Mouse (Mus musculus) heart, embryonic 13.5 days (tissue): ENCODE data around the gene Wdr18. TPM values are rescaled to one million over a fixed set of nuclear protein-coding genes. Genes with fewer than 3 reads are reported as not detected.
A peak's percentile ranks its signal among the peaks of the same experiment; 100 is the strongest.

Experiments used
- ATAC-seq: fragments of 200-750 bp; cut with Nextera tagmentation; 2 replicates; pipeline ENCODE4 v1.8.0; 2017; ENCODE audit warnings: moderate TSS enrichment; ENCODE audit not compliant: insufficient number of reproducible peaks, low FRiP score, low TSS enrichment; ENCODE audit errors: extremely low read depth
- H3K27ac ChIP-seq: fragments of 300-500 bp; sonication (generic); replicated peaks from 2 replicates; pipeline ENCODE4 v1.5.1; 2015; ENCODE audit warnings: moderate library complexity, mild to moderate bottlenecking, inconsistent platforms
- H3K27me3 ChIP-seq: fragments of 300-500 bp; sonication (generic); replicated peaks from 2 replicates; pipeline ENCODE4 v1.6.1; 2015; ENCODE audit warnings: mild to moderate bottlenecking, inconsistent platforms
- H3K36me3 ChIP-seq: fragments of 300-500 bp; sonication (generic); 2 replicates; pipeline ENCODE4 v1.6.1; 2015; ENCODE audit warnings: mild to moderate bottlenecking, inconsistent platforms
- H3K4me1 ChIP-seq: fragments of 300-500 bp; sonication (generic); 2 replicates; pipeline ENCODE4 v1.6.1; 2015; ENCODE audit warnings: inconsistent platforms
- H3K4me2 ChIP-seq: fragments of 300-500 bp; sonication (generic); 2 replicates; pipeline ENCODE4 v1.6.1; 2015; ENCODE audit warnings: inconsistent platforms, mild to moderate bottlenecking, moderate library complexity
- H3K4me3 ChIP-seq: fragments of 300-500 bp; sonication (generic); 2 replicates; pipeline ENCODE4 v1.5.1; 2015; ENCODE audit warnings: moderate library complexity, mild to moderate bottlenecking, inconsistent platforms
- H3K9ac ChIP-seq: fragments of 300-500 bp; sonication (generic); 2 replicates; pipeline ENCODE4 v1.6.1; 2015; ENCODE audit warnings: inconsistent platforms, mild to moderate bottlenecking, moderate library complexity
- H3K9me3 ChIP-seq: fragments of 300-500 bp; sonication (generic); 2 replicates; pipeline ENCODE4 v1.6.1; 2016; ENCODE audit warnings: inconsistent platforms
- WGBS: fragments of 180-500 bp; shearing (Covaris S2); methylation state at CpG from one replicate; pipeline ENCODE4 v1.1.7; 2015; ENCODE audit warnings: mixed read lengths; 5-methylcytosine and 5-hydroxymethylcytosine counted together
- polyA plus RNA-seq: library from polyadenylated mRNA; unstranded; fragments of >200 nt; fragmentation: Nextera tagmentation; extraction: Ambion mirVana; gene quantifications from 2 replicates; pipeline ENCODE4 v1.2.1, GENCODE M21; 2015

Gene Wdr18
- polyA plus RNA-seq, 1 experiment from 2014 or later = 72.4 TPM

GRCm38 (mm10) chr10:79991099-79991498 lies 31.1 kb downstream of the Wdr18 start:
- H3K36me3 ChIP-seq = peaks cover 53% of the 10 kb centered on the region
- no peak for ATAC-seq
- peak overlapping the region; percentile 84; the same call in 1 of the 2 replicates for H3K4me3 ChIP-seq
- peak overlapping the region; percentile 96 for H3K4me2 ChIP-seq
- H3K9ac ChIP-seq = 0 out of 2 replicates have a peak overlapping the region, but pooled peaks have one; percentile 9
- H3K4me1 ChIP-seq = peaks cover 39% of the 10 kb centered on the region
- H3K27me3 ChIP-seq = no peaks in the 10 kb centered on the region
- no peak overlapping the region for H3K27ac ChIP-seq
- H3K9me3 ChIP-seq = no peaks in the 10 kb centered on the region
- 74% methylated on average over 12 of the region's 12 CpGs for WGBS

- no peak for ATAC-seq
- H3K4me3 ChIP-seq = no peak overlapping the region
- WGBS = 83% methylated on average over 6 of the region's 6 CpGs
- H3K27me3 ChIP-seq = no peaks in the 10 kb centered on the region
- H3K4me1 ChIP-seq = peaks cover 35% of the 10 kb centered on the region
- H3K4me2 ChIP-seq = peak overlapping the region; percentile 96; the same call in 1 of the 2 replicates
- peaks cover 53% of the 10 kb centered on the region for H3K36me3 ChIP-seq
- no peak overlapping the region for H3K27ac ChIP-seq
- H3K9ac ChIP-seq = no peak overlapping the region
- no peaks in the 10 kb centered on the region for H3K9me3 ChIP-seq
Measured at GRCm38 (mm10) chr10:79991548-79991947, 31.6 kb downstream of the Wdr18 start.

GRCm38 (mm10) chr10:79994397-79995115 lies 34.6 kb downstream of the Wdr18 start:
- 0 out of 2 replicates have a peak, but pooled peaks cover 7% of the 10 kb centered on the region for H3K27me3 ChIP-seq
- no peak overlapping the region for H3K4me3 ChIP-seq
- 74% methylated on average over 16 of the region's 16 CpGs for WGBS
- H3K9me3 ChIP-seq = no peaks in the 10 kb centered on the region
- no peak for ATAC-seq
- peaks cover 30% of the 10 kb centered on the region for H3K4me1 ChIP-seq
- no peak overlapping the region for H3K27ac ChIP-seq
- peak overlapping the region; percentile 47; the same call in 1 of the 2 replicates for H3K9ac ChIP-seq
- peaks cover 53% of the 10 kb centered on the region for H3K36me3 ChIP-seq
- no peak overlapping the region for H3K4me2 ChIP-seq

GRCm38 (mm10) chr10:79995636-79996035 lies 35.7 kb downstream of the Wdr18 start:
- H3K4me2 ChIP-seq = peak overlapping the region; percentile 78; the same call in 1 of the 2 replicates
- WGBS = 74% methylated on average over 1 of the region's 1 CpGs
- no peak overlapping the region for H3K9ac ChIP-seq
- no peaks in the 10 kb centered on the region for H3K9me3 ChIP-seq
- peaks cover 53% of the 10 kb centered on the region for H3K36me3 ChIP-seq
- H3K4me3 ChIP-seq = peak overlapping the region; percentile 61
- peaks cover 22% of the 10 kb centered on the region for H3K4me1 ChIP-seq
- peak overlapping the region; percentile 51 for H3K27ac ChIP-seq
- ATAC-seq = no peak
- peaks cover 12% of the 10 kb centered on the region; the same call in 1 of the 2 replicates for H3K27me3 ChIP-seq

DNA sequence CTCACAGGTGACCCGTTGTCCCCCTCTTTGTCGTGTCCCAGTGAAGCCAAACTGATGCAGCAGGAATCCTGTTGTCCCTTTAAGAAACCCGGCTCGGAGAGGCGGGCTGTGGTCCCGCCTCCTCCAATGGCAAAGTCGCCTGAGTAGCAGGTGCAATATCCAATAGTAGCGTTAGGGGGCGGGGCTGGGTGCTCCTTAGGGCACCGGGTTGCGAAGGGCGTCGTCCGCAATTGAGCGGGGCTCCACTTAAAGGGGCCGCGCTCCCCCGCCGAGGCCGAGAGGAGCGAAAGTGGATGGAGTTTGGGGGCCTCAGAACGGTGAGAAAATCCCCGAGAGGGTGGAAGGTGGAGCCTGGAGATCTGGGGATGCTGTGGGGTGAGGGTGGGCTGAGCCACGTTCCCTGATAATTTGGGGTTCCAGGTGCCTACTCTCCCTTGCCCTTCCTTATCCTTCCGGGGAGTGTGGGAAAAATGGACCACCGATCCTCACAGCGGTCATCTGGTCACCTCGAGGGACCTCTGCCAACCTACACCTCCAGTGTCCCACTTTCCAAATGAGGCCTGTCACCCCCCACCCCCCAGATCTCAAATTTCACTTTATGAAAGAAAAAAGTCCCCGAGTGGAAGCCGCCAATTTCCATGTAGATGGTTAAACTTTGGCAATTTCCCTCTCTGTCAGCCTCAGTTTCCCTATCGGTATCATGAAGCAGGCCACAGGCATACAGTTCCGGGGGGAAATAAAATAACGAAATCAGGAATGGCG lies 36.5 kb downstream of the Wdr18 start, which contains the start of gene Abca7:
Abca7 (plus strand) TSS at position 223 of the 762 bp plus-strand sequence.
- H3K4me3 ChIP-seq = peak within 1 kb of the TSS; percentile 61
- H3K9me3 ChIP-seq = no peaks in the 10 kb centered on the region
- H3K4me1 ChIP-seq = peaks cover 15% of the 10 kb centered on the region
- H3K36me3 ChIP-seq = peaks cover 44% of the 10 kb centered on the region
- WGBS = under 1% methylated on average over 34 of the region's 34 CpGs
- ATAC-seq = peak; percentile 71
- peak within 1 kb of the TSS; percentile 78 for H3K4me2 ChIP-seq
- H3K27ac ChIP-seq = peak within 1 kb of the TSS; percentile 75
- H3K27me3 ChIP-seq = peaks cover 17% of the 10 kb centered on the region
- peak within 1 kb of the TSS; percentile 83 for H3K9ac ChIP-seq

GRCm38 (mm10) chr10:79997034-79997760 lies 37.2 kb downstream of the Wdr18 start:
- Histone ChIP-seq H3K4me3 (peak overlapping the region; percentile 61), H3K9me3 (no peaks in the 10 kb centered on the region), H3K27ac (peak overlapping the region; percentile 75), H3K36me3 (peaks cover 37% of the 10 kb centered on the region), H3K4me2 (peak overlapping the region; percentile 78), H3K9ac (peak overlapping the region; percentile 83), H3K4me1 (peaks cover 16% of the 10 kb centered on the region), H3K27me3 (peaks cover 24% of the 10 kb centered on the region)
- WGBS = 1% methylated on average over 35 of the region's 35 CpGs
- no peak; the same call in none of the 2 replicates for ATAC-seq

GRCm38 (mm10) chr10:79997819-79998218 lies 37.9 kb downstream of the Wdr18 start:
- Histone ChIP-seq H3K9me3 (no peaks in the 10 kb centered on the region), H3K27ac (peak overlapping the region; percentile 75), H3K36me3 (peaks cover 31% of the 10 kb centered on the region), H3K4me3 (peak overlapping the region; percentile 61), H3K4me1 (peaks cover 22% of the 10 kb centered on the region), H3K4me2 (peak overlapping the region; percentile 78), H3K9ac (peak overlapping the region; percentile 83), H3K27me3 (peaks cover 30% of the 10 kb centered on the region)
- 10% methylated on average over 15 of the region's 15 CpGs for WGBS
- no peak for ATAC-seq

DNA sequence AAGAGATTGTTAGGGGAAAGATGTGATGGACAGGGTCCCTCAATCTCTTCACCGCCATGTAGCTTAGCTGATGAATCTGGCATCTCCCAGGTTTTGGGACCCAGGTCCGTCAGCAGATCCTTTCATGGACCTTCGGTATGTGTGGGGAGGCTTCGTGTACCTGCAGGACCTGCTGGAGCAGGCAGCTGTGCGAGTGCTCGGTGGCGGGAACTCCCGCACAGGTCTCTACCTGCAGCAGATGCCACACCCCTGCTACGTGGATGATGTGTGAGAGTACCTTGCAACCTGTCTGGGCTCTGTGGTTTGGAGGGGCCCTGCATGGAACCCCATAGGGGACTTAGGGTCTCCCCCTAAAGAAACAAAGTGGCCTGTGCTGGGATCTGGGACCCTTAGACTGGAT lies 42.0 kb downstream of the Wdr18 start:
- WGBS = 73% methylated on average over 9 of the region's 9 CpGs
- H3K4me2 ChIP-seq = no peak overlapping the region
- H3K27ac ChIP-seq = no peak overlapping the region
- H3K4me1 ChIP-seq = peaks cover 33% of the 10 kb centered on the region
- H3K27me3 ChIP-seq = peaks cover 38% of the 10 kb centered on the region
- H3K36me3 ChIP-seq = no peaks in the 10 kb centered on the region
- no peak for ATAC-seq
- H3K9me3 ChIP-seq = no peaks in the 10 kb centered on the region
- no peak overlapping the region for H3K4me3 ChIP-seq
- no peak overlapping the region for H3K9ac ChIP-seq

- Histone ChIP-seq H3K9me3 (no peaks in the 10 kb centered on the region), H3K4me3 (no peak overlapping the region), H3K4me1 (peaks cover 27% of the 10 kb centered on the region), H3K27me3 (peaks cover 38% of the 10 kb centered on the region), H3K27ac (no peak overlapping the region), H3K36me3 (no peaks in the 10 kb centered on the region), H3K4me2 (peak overlapping the region; percentile 6), H3K9ac (peak overlapping the region; percentile 54; the same call in 1 of the 2 replicates)
- 28% methylated on average over 21 of the region's 21 CpGs for WGBS
- no peak for ATAC-seq
Measured at GRCm38 (mm10) chr10:80002829-80003228, 42.9 kb downstream of the Wdr18 start.

DNA sequence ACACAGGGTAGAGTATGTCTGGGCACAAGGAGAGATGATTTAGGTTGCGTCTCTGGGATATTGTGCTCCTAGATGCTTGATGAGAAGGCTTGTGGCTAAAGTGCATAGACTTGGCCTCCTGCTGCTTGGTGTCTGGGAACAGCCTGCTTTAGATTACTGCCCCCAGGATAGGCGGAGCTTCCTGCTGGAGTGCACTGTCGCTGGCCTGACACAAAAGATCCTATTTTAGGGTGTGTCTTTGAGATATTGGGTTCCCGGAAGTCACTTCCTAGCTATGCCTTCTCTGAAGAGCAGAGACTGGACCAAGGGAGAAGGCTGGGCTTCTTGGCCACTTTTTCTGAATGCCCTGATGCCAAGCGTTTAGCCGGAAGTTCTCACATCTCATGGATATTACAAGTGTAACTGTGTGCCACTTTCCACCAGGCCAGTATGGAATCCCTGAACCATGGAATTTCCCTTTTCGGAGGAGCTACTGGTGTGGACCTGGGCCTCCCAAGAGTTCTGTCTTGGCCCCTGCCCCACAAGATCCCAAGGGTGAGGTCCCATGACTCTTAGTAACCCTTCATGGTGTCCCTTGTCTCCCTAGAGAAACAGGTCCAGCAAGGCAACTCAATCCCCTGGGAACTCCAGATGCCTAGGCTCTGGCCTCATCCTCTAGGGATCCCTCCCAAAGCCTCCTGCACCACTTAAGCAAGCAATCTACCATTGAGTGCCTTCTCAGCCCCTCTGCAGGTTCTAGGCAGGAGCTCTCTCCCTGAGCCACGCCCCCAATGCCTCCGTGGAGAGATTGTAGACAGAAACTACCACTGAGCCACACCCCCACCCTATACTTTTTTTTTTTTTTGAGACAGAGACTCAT lies 43.7 kb downstream of the Wdr18 start:
- Histone ChIP-seq H3K36me3 (peaks cover 6% of the 10 kb centered on the region), H3K4me2 (no peak overlapping the region), H3K27ac (no peak overlapping the region), H3K4me3 (no peak overlapping the region), H3K9ac (peak overlapping the region; percentile 54), H3K4me1 (peaks cover 21% of the 10 kb centered on the region), H3K27me3 (peaks cover 38% of the 10 kb centered on the region), H3K9me3 (no peaks in the 10 kb centered on the region)
- ATAC-seq = no peak
- WGBS = 43% methylated on average over 9 of the region's 9 CpGs
